Mouse (Mus musculus) 416B (cell line): Measurements from ENCODE around the gene Mrps12.
A peak's percentile ranks its signal among the peaks of the same experiment; 100 is the strongest.

Experiments
- DNase-seq: peaks from one replicate; pipeline ENCODE4 v3.0.0; 2011; ENCODE audit warnings: low read depth

Mrps12 gene

DNA sequence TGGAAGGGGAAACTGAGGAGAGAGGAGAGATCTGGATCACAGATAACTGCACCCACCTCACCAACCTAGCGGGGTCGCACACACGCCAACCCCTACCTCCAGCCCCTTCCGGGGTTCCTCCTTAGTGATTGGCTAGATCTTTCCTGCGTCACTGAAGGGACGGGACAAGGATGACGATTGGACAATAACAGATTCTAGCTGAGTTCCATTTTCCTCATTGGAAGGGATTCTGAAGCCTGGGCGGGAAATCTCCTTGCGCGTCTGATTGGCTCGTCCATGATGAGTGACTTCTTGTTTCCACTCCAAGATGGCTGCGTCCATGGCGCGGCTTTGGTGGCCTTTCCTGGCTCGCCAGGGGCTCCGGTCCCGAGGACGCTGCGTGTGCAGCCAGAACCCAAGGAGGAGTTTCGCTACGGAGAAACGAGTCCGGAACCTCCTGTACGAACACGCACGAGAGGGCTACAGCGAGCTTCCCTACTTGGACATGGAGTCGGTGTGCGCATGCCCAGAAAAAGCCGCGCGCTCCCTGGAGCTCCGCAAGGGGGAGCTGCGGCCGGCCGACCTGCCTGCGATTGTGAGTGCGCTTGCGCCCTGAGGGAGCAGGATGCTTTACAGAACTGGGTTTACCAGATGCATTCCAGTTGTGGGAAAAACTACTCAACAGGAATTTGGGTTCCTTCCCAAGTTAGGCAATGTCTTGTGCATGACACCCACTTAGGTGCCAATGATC lies at the start of gene Mrps12, which contains the start of gene Sars2:
TSS of gene Mrps12 (minus strand) at position 112 of the 730 bp plus-strand sequence.
TSS of gene Sars2 (plus strand) at position 284 of the 730 bp plus-strand sequence.
- DNase-seq = peak; percentile 99

DNA sequence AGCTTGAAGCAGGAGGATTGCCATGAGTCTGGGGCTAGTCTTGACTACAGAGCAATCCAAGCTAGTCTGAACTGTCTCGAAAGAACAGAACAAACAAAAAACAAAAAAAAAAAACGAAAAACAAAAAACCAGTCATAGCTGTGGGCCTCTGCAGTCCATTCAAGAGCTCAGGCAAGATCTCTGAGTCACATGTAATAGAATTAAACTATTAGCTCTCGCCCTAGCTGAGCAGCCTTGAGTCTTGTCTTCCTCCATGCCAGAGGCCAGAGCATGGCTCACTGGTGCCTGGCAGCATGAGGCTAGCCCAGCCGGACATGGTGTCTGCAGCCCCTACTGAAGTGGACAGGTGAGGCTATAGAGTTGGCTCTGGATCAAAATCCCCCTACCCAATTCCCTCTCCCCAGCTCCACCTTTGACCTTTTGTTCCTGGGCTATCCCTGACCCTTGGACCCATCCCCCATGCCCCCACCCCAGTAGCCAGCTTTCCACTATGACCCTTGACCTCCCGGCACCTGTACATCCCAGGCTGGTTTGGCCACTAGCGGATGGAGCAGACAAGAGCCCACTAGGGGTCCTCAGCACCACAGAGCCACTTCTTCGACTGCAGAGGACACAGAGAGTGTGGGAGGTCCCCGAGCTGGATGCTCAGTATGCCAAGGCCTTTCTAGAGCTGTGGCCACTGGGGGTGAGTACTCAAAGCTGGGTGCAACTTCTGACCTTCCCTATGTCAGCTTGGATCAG lies 48.6 kb upstream of the Mrps12 start:
- no peak for DNase-seq

DNA sequence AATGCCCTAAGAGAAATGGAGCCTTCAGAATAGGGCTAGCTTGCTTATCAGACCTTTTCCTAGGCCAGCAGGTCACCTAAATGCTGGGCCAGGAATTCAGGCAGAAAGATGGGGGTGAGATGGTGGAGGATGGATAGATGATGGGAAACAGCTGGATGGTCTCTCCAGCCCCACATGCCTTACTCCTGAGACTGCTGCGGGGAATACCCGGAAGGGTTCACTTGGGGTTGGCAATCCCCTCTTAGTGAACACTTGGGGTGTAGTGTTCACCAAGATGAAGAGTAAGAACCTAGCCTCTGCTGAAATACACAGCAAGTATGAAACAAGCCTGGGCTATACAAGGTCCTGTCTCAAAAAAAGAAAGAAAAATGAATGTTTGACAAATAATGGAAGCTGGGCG lies 47.6 kb upstream of the Mrps12 start:
- no peak for DNase-seq

DNA sequence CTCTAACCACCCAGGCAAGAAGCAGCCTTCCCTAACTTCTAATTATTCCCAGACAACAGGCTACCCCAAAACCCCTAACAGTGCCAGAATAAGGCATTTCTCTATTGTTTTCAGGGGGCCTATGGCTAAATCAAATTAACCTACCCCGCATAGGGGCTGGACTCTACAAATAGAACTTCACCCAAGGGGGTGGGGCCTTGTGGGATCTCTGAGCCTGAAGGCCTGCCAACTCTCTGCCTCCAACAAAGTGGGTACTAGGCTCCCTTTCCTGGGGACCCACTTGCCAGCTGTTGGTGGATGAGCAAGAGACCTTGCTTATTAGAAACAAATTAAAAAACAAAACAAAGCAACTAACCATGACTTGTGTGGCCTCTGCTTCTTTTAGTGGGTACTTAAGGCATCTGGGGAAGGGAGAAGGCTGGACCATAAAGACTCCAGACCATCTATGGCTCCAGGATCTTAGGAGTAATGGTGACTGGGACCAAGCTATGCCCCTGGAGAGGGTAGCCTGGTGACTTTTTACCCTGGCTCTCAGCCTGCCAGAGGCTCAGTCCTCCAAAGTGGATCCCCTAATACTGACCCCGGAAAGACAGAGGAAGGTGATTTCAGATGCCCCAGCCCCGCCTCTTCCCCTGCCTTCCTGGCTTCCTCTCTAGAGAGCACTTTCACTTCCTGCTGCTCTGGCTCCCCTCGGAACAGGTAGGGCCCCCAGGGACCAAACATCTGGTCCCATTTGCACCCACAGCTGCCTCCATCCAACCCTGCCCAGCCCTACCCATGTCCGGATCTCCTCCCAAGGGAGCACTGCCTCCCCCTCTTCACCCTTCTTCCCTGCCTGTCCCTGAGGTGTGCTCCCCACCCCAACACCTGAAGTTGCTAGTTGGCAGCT lies 46.9 kb upstream of the Mrps12 start, which contains the start of gene Rinl:
TSS of gene Rinl (plus strand) at position 663 of the 889 bp plus-strand sequence.
- no peak for DNase-seq

DNA sequence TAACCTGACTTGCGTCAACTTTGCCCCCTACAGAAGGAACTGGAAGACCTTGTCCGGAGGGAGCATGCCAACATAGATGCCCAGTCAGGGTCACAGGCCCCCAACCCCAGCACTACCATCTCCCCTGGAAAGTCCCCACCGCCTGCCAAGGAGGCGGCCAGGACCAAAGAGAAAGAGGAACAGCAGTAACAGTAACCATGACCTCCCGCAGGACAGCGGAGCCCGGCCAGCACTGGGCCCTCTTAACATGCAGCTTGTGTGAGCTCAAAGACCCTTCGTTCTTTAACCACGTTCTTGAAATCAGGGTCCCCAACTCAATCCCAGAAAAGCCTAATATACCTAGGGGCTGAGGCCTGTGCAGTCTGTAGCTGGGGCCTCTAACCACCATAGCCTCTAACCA lies 46.3 kb upstream of the Mrps12 start:
- no peak for DNase-seq

DNA sequence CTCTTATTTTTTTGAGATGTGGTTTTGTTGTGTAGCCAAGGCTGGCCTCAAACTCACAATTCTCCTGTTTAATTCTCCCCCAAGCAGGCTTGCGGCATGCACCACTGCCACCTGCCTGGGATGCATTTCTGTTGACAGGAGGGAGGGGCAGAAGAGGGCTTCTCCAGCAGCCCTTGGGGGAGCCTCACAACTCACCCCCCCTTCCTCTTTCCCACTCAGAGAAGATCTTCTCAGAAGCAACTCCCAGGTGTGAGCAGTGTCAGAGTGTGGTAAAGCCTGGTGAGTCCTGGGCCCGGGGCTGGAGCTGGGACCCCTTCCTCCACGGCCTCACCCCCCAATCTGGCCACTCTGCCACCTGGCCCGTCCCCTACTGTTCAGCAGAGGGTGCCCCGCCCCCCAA lies 43.5 kb upstream of the Mrps12 start:
- DNase-seq = no peak

- DNase-seq = no peak
These were observed 39.6 kb upstream of the Mrps12 start for GRCm38 (mm10) chr7:28781261-28781663.

DNA sequence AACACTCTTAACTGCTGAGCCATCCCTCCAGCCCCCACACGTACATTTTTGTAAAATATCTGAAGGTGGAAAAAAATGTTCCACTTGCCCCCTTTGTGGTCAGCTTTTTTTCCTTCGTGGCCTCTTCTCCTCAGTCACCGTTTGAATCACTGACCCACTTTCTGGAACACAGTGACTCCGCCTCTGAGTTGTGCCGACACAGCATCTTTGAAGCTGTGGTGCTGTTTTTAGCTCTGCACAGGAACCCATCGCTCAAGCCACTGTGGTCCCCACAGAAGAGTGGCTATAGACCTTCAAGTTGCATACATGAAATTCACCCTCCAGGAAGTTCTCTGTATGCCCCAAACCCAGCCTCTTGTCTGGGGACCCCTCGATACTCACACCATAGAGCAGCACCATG lies 39.2 kb upstream of the Mrps12 start:
- peak; percentile 45 for DNase-seq

DNA sequence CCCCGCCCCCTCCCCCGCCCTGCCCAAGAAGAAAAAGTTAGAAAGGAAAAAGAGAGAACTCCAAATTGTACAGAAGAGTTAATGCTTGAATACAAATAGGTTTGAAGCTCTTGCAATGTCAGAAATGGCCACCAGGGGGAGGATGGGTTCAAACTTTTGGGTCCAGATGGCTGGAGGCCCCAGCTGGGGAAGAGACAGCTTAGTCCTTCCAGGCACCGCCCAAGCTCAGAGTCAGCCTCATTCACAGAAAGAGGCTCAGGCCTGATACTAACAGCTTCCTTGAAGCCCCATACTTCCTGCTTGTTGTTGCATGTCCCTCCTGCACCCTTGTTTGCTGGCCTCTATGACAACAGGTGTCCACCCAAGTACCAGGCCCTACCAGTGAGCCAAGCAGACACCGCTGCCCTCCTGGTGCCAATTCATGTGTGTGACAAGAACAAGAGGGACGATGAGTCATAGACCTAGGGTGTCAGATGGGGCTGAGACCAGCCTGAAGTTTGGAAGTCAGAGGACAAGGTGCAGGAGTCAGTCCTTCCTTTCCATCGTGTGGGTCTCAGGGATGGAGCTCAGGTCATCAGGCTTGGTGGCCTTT lies 38.5 kb upstream of the Mrps12 start:
- peak; percentile 87 for DNase-seq

DNA sequence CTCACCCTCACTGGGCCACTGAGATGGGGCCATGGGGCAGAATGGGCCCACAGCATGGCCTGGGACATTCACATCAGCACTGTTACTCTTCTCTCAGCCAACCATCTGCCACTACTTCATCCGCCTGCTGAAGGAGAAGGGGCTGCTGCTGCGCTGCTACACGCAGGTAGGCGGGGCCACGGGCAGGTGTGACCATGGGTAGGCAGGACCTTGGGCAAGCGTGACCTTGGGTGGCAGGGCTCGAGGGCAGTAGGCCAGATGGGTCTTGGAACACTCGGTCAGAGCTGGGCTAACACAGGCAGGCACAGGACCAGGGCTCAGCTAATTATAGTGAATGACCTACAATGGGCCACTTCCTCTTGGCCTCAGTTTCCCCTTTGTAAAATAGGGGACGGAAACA lies 37.2 kb upstream of the Mrps12 start:
- DNase-seq = no peak

- DNase-seq = no peak
These were observed 33.5 kb upstream of the Mrps12 start for GRCm38 (mm10) chr7:28775129-28775528.

- DNase-seq = no peak
These were observed 32.5 kb upstream of the Mrps12 start for GRCm38 (mm10) chr7:28774164-28774563.

GRCm38 (mm10) chr7:28773163-28773562 lies 31.5 kb upstream of the Mrps12 start:
- DNase-seq = peak; percentile 39

GRCm38 (mm10) chr7:28771867-28772266 lies 30.2 kb upstream of the Mrps12 start:
- DNase-seq = no peak

DNA sequence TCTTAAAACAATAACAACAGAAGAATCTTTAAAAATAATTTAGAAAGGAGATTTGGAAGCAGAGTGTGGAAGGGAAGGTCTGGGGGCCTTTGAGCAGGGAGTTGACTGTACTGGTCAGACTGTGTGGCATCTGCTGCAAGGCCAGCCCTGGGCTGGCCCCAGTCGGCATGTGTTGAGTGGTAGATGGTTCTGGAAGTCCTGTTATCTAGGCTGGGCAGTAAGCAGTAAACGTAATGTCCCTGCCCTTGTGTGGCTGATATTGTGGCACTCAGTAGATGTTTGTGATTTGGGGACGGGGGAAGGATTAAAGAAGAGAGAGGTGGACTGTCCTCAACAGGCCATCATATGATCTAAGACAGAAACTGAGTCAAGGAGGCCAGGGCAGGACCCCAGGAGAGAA lies 28.7 kb upstream of the Mrps12 start:
- no peak for DNase-seq

DNA sequence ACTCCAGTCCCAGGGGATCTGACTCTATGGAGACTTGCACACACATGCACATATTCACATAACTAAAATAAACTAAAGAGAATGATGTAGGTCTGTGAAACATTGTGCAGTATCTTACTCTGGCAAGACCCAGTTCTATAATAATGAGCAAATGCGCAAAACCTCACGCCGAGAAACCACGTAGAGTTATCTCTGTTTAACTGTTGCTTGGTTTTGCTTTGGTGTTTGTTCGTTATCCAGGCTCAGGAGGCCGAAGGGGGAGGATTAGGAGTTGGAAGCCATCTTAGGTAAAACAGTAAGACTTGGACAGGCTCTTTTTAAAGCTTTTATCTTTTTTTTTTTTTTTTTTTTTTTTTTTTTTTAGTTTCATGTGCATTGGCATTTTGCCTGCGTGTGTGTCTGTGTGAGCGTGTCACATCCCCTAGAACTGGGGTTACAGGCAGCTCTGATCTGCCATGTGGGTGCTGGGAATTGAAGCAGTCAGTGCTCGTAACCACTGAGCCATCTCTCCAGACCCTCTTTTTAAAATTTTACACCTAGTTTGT lies 27.9 kb upstream of the Mrps12 start:
- no peak for DNase-seq

DNA sequence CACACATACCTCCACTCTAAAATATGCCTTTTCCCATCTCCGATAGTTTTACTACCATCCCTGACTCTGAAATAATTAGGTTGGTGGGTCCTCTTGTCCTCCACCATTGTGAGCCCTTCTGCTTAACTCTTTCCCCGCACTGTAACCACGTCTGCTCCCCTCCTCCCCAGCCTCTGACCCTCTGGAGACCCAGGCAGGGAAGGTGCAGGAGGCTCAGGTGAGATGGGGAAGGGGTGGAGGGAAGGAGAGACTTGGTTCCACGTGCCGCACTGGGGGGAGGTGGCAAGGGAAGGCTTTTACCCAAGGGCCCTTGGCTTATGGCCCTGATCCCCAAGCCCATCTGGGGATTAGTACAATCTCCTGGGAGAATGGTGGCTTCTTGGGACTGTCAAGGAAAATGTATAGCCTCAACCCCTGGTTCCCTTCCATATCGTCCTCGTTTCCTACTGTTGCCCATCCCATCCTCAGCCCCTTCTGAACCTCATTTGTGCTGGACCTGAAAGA lies 25.9 kb upstream of the Mrps12 start, which contains the start of gene Nfkbib:
TSS of gene Nfkbib (minus strand) at position 51 of the 504 bp plus-strand sequence.
- DNase-seq = no peak

GRCm38 (mm10) chr7:28766910-28767309 lies 25.3 kb upstream of the Mrps12 start:
- no peak for DNase-seq

- DNase-seq = peak; percentile 99
These were observed 24.7 kb upstream of the Mrps12 start, which contains the start of gene Sirt2 for GRCm38 (mm10) chr7:28766173-28766879. Sirt2 (plus strand) TSS chr7:28766735.

DNA sequence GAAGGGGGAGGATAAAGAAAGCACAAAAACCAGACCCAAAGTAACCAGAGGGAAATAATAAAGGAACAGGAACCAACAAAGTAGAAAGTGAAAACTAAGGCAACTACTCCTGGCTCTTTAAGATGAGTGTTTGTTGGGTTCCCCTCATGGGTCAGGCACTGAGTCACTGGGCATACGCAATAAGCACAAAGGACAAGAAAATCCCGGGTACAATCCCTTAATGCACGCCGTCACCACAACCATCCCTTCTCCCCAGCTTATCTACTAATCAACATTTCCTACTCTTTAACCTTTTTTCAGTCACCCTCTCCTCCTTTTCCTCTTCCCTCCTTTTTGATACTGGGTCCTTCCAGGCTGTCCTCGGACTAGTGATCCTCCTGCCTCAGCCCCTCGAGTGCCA lies 23.6 kb upstream of the Mrps12 start:
- DNase-seq = peak; percentile 58

GRCm38 (mm10) chr7:28761907-28762306 lies 20.3 kb upstream of the Mrps12 start:
- DNase-seq = no peak
